Mouse (Mus musculus): ENCODE measurements around the gene Spire2.
A peak's percentile ranks its signal among the peaks of the same experiment; 100 is the strongest.
"Not testable (repeated sequence)": the region's sequence is repeated elsewhere in the genome, so short reads cannot be mapped to it uniquely, and the experiment has no call there.

The Spire2 gene

GRCm38 (mm10) chr8:123382516-123382915 lies 50.0 kb downstream of the Spire2 start:
- no peak for DNase-seq (ENCODE audit: low read depth, low spot score)

- DNase-seq (ENCODE audit: low read depth, low spot score) = no peak
These were observed 52.5 kb downstream of the Spire2 start for GRCm38 (mm10) chr8:123384883-123385540.

- DNase-seq (ENCODE audit: low read depth, low spot score) = no peak
These were observed 54.5 kb downstream of the Spire2 start for GRCm38 (mm10) chr8:123387041-123387440.

- no peak for DNase-seq (ENCODE audit: low read depth, low spot score)
These were observed 55.3 kb downstream of the Spire2 start for GRCm38 (mm10) chr8:123387801-123388200.

GRCm38 (mm10) chr8:123389026-123389425 lies 56.5 kb downstream of the Spire2 start:
- DNase-seq (ENCODE audit: low read depth, low spot score) = no peak

- no peak for DNase-seq (ENCODE audit: low read depth, low spot score)
These were observed 65.8 kb downstream of the Spire2 start for GRCm38 (mm10) chr8:123398308-123398707.

- no peak for DNase-seq (ENCODE audit: low read depth, low spot score)
These were observed 69.4 kb downstream of the Spire2 start for GRCm38 (mm10) chr8:123401936-123402335.

GRCm38 (mm10) chr8:123402730-123403326 lies 70.3 kb downstream of the Spire2 start:
- DNase-seq (ENCODE audit: low read depth, low spot score) = no peak

DNA sequence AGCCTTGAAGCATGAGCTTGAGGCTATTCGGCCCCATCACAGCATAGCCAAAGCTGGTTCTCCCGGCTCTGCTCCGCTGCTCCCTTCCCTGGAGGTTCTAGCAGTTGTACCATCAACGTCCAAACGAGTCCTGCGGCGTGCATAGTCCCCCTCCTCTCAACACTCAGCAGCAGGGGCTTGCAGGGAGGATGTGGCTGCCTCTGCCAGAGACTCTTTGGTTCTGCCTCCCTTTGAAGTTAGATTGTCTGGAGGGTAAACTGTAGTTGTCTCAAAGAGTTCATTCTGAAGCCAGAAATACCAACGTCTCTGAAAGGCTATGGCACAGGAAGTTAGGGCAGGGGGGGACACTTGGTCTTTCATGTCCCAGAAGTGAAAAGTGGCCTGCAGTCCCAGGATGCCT lies 72.0 kb downstream of the Spire2 start:
- no peak for DNase-seq (ENCODE audit: low read depth, low spot score)

DNA sequence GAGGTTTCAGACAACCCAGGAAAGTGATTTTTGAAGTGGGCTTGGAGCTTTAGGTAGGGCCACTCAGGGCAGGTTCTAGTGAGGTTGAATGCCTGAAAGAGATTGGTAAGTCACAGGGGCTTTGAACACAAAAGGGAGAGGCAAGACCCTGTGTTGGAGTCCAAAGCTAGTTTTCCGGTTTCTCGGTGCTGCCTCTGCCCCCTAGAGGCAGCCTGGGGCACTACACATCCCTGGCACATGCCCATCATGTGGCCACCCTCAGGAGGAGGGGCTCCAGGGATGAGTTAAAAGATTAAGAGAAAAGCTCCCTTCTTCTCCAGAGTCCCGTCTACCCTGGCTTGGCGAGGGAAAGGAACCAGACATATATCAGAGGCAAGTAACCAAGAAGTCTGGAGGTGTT lies 74.3 kb downstream of the Spire2 start, which contains the start of gene Mc1r:
Mc1r (plus strand) TSS at position 322 of the 400 bp plus-strand sequence.
- DNase-seq (ENCODE audit: low read depth, low spot score) = no peak

DNA sequence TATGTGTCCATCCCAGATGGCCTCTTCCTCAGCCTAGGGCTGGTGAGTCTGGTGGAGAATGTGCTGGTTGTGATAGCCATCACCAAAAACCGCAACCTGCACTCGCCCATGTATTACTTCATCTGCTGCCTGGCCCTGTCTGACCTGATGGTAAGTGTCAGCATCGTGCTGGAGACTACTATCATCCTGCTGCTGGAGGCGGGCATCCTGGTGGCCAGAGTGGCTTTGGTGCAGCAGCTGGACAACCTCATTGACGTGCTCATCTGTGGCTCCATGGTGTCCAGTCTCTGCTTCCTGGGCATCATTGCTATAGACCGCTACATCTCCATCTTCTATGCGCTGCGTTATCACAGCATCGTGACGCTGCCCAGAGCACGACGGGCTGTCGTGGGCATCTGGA lies 75.1 kb downstream of the Spire2 start:
- no peak for DNase-seq (ENCODE audit: low read depth, low spot score)

- DNase-seq (ENCODE audit: low read depth, low spot score) = no peak
These were observed 76.4 kb downstream of the Spire2 start for GRCm38 (mm10) chr8:123408586-123409544.

GRCm38 (mm10) chr8:123410049-123410587 lies 77.6 kb downstream of the Spire2 start:
- DNase-seq (ENCODE audit: low read depth, low spot score) = no peak

DNA sequence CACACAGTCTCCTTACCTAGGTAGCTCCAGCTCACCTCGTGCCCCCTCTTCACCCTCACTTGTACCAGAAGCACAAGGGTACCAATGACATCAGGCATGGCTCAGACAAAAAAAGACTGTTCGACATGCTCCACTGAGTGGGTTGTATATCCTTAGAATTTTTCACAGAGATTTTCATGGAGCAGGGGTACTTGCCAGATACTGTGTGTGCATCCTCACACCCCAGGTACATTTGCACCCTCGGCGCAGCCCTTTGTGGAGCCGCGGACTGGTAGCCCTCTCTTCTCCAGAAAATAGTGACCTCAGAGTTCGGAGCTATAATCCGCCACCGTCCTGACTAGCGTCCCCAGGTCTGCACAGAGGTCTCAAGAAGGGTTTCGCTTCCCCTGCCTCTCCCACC lies 78.3 kb downstream of the Spire2 start:
- no peak for DNase-seq (ENCODE audit: low read depth, low spot score)

- DNase-seq (ENCODE audit: low read depth, low spot score) = peak; percentile 96
These were observed 78.7 kb downstream of the Spire2 start, which contains the start of gene Tubb3 for GRCm38 (mm10) chr8:123411246-123411645. TSS of gene Tubb3 (plus strand) at chr8:123411424.

DNA sequence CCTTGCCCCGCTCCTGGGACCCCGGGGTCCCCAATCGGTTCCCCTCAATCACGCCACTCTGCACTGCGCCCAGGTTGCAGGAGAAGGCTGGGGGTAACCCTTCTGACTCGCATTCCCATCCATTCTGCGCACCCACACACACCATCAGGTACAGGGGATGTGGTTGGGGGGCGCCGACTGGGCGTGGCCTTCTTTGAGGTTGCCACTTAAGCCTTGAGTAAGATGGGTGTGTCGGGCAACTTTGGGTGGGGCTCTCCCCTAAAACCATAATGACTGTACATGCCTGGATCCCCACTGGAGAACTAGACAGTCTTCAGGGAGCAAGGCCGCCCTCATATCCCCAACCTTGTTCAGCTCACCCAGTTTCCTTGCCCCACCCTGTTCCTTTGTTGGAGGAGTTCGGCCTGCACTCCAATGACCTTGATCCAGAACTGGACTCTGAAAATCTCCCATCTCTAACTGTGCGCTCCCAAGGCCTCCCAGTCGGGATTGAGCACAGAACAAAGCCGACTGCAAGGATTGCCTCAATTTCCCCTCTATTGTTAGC lies 79.3 kb downstream of the Spire2 start:
- DNase-seq (ENCODE audit: low read depth, low spot score) = no peak

- DNase-seq (ENCODE audit: low read depth, low spot score) = peak; percentile 80
These were observed 80.2 kb downstream of the Spire2 start for GRCm38 (mm10) chr8:123412560-123413170.

- DNase-seq (ENCODE audit: low read depth, low spot score) = no peak
These were observed 81.7 kb downstream of the Spire2 start for GRCm38 (mm10) chr8:123414255-123414654.

GRCm38 (mm10) chr8:123414997-123415696 lies 82.6 kb downstream of the Spire2 start:
- DNase-seq (ENCODE audit: low read depth, low spot score) = not testable (repeated sequence)

Measured in brain, embryonic 18.5 days (tissue).